Mouse (Mus musculus) forebrain, embryonic 12.5 days (tissue): ENCODE measurements around the gene Scaper. TPM values are rescaled to one million over a fixed set of nuclear protein-coding genes. Genes with fewer than 3 reads are reported as not detected.

Experiments used
- ATAC-seq: fragments of 200-750 bp; cut with Nextera tagmentation; 2 replicates; pipeline ENCODE4 v1.8.0; 2017; ENCODE audit warnings: moderate TSS enrichment; ENCODE audit not compliant: low FRiP score
- H3K27ac ChIP-seq: fragments of 300-500 bp; sonication (generic); 2 replicates; pipeline ENCODE4 v1.5.1; 2016; ENCODE audit warnings: mild to moderate bottlenecking
- H3K27me3 ChIP-seq: fragments of 300-500 bp; sonication (generic); 2 replicates; pipeline ENCODE4 v1.6.1; 2016; ENCODE audit warnings: mild to moderate bottlenecking
- H3K36me3 ChIP-seq: fragments of 300-500 bp; sonication (generic); replicated peaks from 2 replicates; pipeline ENCODE4 v1.6.1; 2016; ENCODE audit warnings: mild to moderate bottlenecking
- H3K4me1 ChIP-seq: fragments of 300-500 bp; sonication (generic); 2 replicates; pipeline ENCODE4 v1.6.1; 2016
- H3K4me2 ChIP-seq: fragments of 300-500 bp; sonication (generic); 2 replicates; pipeline ENCODE4 v1.6.1; 2016; ENCODE audit warnings: mild to moderate bottlenecking, moderate library complexity
- H3K4me3 ChIP-seq: fragments of 300-500 bp; sonication (generic); replicated peaks from 2 replicates; pipeline ENCODE4 v1.5.1; 2016; ENCODE audit warnings: mild to moderate bottlenecking
- H3K9ac ChIP-seq: fragments of 300-500 bp; sonication (generic); 2 replicates; pipeline ENCODE4 v1.6.1; 2016; ENCODE audit warnings: mild to moderate bottlenecking
- H3K9me3 ChIP-seq: fragments of 300-500 bp; sonication (generic); 2 replicates; pipeline ENCODE4 v1.6.1; 2016
- WGBS: fragments of 180-500 bp; shearing (Covaris S2); methylation state at CpG from one replicate; pipeline ENCODE4 v1.1.7; 2016; 5-methylcytosine and 5-hydroxymethylcytosine counted together
- polyA plus RNA-seq: library from polyadenylated mRNA; unstranded; fragments of >200 nt; fragmentation: Nextera tagmentation; extraction: Ambion mirVana; gene quantifications from 2 replicates; pipeline ENCODE4 v1.2.1, GENCODE M21; 2016

Scaper gene
- polyA plus RNA-seq, 1 experiment from 2014 or later: 18.6 TPM

DNA sequence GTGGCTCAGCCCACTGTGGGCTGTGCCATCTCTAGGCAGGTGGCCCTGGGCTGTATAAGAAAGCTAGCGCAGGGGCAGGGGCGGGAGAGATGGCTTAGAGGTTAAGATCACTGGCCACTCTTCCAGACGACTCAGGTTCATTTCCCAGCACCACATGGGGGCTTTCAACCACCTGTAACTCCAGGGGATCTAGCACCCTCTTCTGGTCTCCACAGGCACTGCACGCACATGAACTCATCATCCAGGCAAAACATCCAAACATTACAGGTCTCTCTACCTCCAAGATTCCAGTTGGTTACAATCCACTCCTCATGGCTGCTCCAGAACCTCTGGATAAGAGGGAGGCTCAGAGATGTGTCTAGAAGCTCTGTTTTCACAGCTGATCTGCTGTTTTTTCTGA lies 412.2 kb downstream of the Scaper start:
- Histone ChIP-seq H3K36me3 (no peaks in the 10 kb centered on the region), H3K4me2 (no peak overlapping the region), H3K9me3 (no peaks in the 10 kb centered on the region), H3K27ac (no peak overlapping the region), H3K4me3 (no peak overlapping the region), H3K4me1 (no peaks in the 10 kb centered on the region), H3K27me3 (0 out of 2 replicates have a peak, but pooled peaks cover 7% of the 10 kb centered on the region), H3K9ac (no peak overlapping the region)
- WGBS: 35% methylated on average over 4 of the region's 4 CpGs
- ATAC-seq: no peak

DNA sequence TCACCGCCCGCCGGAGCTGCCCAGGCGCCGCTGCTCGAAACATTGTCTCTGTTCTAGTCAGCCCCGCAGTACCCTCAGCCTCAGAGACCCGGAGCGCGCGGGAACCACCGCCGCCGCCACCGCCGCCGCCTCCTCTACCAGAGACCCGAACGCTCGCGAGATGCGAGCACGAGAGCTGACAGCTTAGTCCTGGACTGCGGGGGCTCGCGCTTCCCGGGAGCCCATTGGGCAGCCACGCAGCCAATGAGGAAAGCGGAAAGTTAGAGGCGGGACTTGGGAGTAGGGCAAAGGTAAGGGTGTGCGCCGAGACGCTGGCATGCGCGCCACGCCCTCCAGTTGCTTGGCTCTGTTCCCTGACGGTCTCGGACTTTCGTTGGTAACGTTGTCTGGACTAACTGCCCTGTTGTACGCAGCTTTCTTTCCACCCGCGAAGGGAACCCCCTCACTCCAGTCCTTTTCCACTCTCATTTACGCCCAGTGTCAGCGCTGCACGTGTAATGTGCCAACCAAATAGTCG lies 425.8 kb downstream of the Scaper start, which contains the start of gene Etfa:
Gene Etfa (minus strand): TSS at position 217 of the 517 bp plus-strand sequence.
- H3K4me1 ChIP-seq: peaks cover 9% of the 10 kb centered on the region
- H3K27me3 ChIP-seq: peaks cover 18% of the 10 kb centered on the region
- H3K9ac ChIP-seq: peak within 1 kb of the TSS; percentile 83
- H3K4me3 ChIP-seq: peak within 1 kb of the TSS; percentile 86
- H3K9me3 ChIP-seq: no peaks in the 10 kb centered on the region
- 1% methylated on average over 47 of the region's 47 CpGs for WGBS
- H3K27ac ChIP-seq: peak within 1 kb of the TSS; percentile 87
- no peaks in the 10 kb centered on the region for H3K36me3 ChIP-seq
- ATAC-seq: peak; percentile 99
- H3K4me2 ChIP-seq: peak within 1 kb of the TSS; percentile 91

DNA sequence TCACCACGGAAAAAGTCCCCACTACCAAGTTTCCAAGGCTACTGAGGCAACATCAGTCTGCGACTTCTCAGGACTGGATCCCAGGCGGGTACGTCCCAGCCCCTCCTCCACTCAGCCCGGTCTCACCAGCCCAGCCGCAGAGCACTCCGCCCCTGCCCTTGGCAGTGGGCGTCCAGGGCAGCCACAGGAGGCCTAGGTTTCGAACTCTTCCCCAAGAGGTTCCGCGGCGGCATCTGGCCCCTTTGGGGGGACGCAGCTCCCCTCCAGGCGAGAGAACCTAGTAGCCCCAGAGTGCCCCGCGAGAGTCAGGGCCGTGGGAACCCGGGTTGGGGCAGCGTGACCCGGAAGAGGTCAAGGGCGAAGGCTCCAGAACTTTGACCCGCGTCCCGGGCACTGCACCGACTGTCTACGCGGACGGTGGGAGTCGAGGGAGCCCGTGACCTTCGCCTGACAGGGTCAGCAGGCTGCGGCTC lies 426.4 kb downstream of the Scaper start:
- Histone ChIP-seq H3K9ac (peak overlapping the region; percentile 83), H3K27me3 (peaks cover 18% of the 10 kb centered on the region), H3K4me2 (peak overlapping the region; percentile 91), H3K4me1 (peaks cover 9% of the 10 kb centered on the region), H3K4me3 (peak overlapping the region; percentile 86), H3K9me3 (no peaks in the 10 kb centered on the region), H3K27ac (peak overlapping the region; percentile 87), H3K36me3 (no peaks in the 10 kb centered on the region)
- ATAC-seq: peak; percentile 72
- WGBS: under 1% methylated on average over 32 of the region's 32 CpGs

DNA sequence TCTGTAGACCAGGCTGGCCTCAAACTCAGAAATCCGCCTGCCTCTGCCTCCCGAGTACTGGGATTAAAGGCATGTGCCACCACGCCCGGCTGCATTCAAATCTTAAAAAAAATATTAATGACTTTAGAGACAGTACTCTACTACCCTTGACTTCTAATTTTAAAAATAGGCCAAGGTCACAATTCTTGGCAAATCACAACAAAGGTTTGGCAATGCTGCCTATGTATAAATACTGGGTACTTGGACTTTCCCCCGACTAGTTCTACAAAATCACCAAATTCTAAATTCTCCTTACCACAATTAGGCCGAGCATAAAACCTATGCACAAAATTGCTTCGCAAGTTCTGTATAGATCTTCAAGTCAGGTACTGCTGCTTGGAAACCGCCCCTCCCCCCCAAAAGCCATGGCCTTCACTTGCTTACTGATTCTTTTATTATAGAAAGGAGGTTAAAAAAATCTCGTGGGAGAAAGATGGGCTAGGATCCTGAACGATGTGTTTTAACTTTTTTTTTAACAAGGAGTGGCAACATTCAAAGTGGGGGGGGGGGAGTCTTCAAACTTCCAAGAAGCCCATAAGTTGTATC lies 427.2 kb downstream of the Scaper start:
- Histone ChIP-seq H3K4me3 (peak overlapping the region; percentile 86; the same call in 1 of the 2 replicates), H3K9ac (no peak overlapping the region), H3K27ac (no peak overlapping the region), H3K4me1 (peaks cover 9% of the 10 kb centered on the region), H3K9me3 (no peaks in the 10 kb centered on the region), H3K4me2 (peak overlapping the region; percentile 91), H3K27me3 (peaks cover 18% of the 10 kb centered on the region), H3K36me3 (no peaks in the 10 kb centered on the region)
- 83% methylated on average over 10 of the region's 10 CpGs for WGBS
- no peak for ATAC-seq

DNA sequence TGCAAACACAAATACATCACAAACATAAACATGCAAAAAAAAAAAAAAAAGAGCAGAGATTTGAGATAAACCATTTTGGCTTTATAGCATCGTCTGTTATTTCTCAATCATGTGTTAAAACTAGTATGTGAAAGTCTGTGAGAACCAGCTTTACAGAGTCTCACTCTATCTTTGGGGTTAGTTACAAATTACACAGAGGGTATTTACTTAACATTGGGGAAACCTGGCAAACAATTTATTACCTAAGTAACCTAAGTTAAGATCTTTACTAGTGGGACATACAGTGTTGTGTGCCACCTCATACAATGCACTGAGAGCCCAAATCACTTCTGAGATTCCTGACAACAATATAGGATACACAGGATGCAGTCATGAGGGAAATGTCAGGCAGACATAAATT lies 428.2 kb downstream of the Scaper start:
- Histone ChIP-seq H3K9ac (no peak overlapping the region), H3K4me3 (no peak overlapping the region), H3K27ac (no peak overlapping the region), H3K27me3 (peaks cover 15% of the 10 kb centered on the region), H3K4me2 (no peak overlapping the region), H3K9me3 (no peaks in the 10 kb centered on the region), H3K4me1 (peaks cover 9% of the 10 kb centered on the region), H3K36me3 (no peaks in the 10 kb centered on the region)
- 97% methylated on average over 1 of the region's 1 CpGs for WGBS
- no peak for ATAC-seq

DNA sequence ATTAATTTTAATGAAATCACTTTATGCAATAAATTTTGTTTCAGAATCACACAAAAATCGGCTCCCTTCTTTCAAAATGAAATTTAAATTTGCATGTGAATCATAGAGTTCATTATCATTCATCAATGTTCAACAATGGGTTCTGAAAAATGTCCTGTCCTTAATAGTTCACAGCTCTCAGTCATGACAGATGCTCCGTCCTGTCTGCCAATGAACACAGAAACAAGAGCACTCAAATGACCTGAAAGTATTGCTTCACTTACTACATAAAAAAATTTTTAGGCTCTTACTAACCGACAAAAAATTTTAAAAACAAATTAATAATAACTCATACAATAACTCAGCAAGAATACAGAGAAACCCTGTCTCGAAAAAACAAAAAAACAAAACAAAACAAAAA lies 429.2 kb downstream of the Scaper start:
- Histone ChIP-seq H3K27me3 (peaks cover 10% of the 10 kb centered on the region), H3K4me3 (no peak overlapping the region), H3K27ac (no peak overlapping the region), H3K4me2 (no peak overlapping the region), H3K9ac (no peak overlapping the region), H3K9me3 (no peaks in the 10 kb centered on the region), H3K4me1 (peaks cover 9% of the 10 kb centered on the region), H3K36me3 (no peaks in the 10 kb centered on the region)
- ATAC-seq: no peak
- 71% methylated on average over 4 of the region's 4 CpGs for WGBS

DNA sequence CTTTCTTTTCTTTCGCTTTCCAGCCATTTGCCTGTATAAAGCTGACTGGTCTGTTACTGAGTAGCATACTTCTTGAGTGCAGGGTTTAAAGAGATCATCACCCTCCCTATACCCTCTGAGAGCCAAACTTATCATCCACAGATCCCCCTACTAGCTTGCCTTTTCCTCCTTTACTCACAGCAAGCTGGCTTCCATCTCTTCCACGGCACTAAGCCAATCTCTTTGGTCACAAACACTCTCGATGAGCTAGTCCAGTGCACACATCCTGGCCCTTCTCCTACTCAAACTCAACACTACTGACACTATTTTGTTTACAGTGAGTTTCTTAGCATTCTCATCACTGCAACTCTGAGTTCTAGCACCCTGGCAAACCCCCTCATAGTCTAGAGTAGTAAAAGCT lies 430.0 kb downstream of the Scaper start:
- 87% methylated on average over 3 of the region's 3 CpGs for WGBS

More for the DNA sequence above, 430.0 kb downstream of the Scaper start:
- H3K27ac ChIP-seq: no peak overlapping the region
- H3K9me3 ChIP-seq: no peaks in the 10 kb centered on the region
- H3K36me3 ChIP-seq: no peaks in the 10 kb centered on the region
- ATAC-seq: no peak
- H3K4me2 ChIP-seq: no peak overlapping the region
- H3K27me3 ChIP-seq: peaks cover 4% of the 10 kb centered on the region; the same call in 1 of the 2 replicates
- peaks cover 9% of the 10 kb centered on the region for H3K4me1 ChIP-seq
- H3K4me3 ChIP-seq: no peak overlapping the region
- H3K9ac ChIP-seq: no peak overlapping the region

Other genes with a start within 250 kb of the Scaper start
- not detected in 2 replicates for gene 4930563M21Rik, start 72.4 kb upstream of the Scaper start, polyA plus RNA-seq
- 354 and 355 TPM in 2 replicates for gene Rcn2, start 103.7 kb upstream of the Scaper start, polyA plus RNA-seq
- gene Pstpip1, start 151.8 kb upstream of the Scaper start, polyA plus RNA-seq: 0.54 and 0.59 TPM in 2 replicates
- 472 and 483 TPM in 2 replicates for gene Tspan3, start 227.4 kb upstream of the Scaper start, polyA plus RNA-seq